Mouse (Mus musculus): ENCODE results near the gene Rhoa. TPM values are rescaled to one million over a fixed set of nuclear protein-coding genes. Genes with fewer than 3 reads are reported as not detected.

The Rhoa gene
- polyA plus RNA-seq, 1 experiment from 2014 or later = 240 TPM

DNA sequence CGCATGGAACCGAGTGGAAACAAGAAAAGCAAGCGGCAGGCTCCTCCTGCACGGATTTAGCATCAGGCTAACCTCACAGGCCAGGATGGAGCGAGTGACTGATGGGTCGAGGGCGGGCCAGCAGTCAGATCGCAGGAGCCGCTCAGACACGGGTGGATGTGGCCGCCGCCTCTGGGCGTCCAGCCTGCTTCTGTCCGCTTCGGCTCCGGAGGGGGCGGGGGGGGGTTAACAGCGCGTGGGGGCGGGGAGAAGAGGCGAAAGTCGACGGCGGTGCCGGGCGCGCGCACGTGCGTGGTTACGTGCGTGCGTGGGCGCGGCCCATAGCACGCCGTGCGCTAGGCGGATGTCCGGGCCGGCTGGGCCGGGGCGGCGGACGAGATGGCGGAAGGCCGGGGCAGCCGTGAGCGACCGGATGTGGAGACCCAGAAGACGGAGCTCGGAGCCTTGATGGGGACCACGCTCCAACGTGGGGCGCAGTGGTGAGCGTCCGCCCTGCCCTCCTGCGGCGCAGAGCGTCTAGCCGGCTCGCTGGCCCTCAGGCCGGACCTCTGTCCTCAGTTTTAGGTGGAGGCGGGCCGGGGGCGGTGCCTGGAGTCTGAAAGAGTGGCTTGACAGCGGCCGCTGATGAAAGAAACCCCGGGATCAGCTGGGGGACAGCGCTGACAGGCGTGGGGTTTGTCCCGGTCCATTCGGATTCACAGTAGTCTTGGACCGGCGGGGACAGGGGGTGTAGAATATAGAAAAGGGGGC lies 41.8 kb downstream of the Rhoa start, which contains the start of gene Usp4:
Gene Usp4 (plus strand): TSS at position 314 of the 750 bp plus-strand sequence.
- no peaks in the 10 kb centered on the region for H3K27me3 ChIP-seq (replicated peaks; ENCODE audit: low read depth, poor library complexity, severe bottlenecking)
- WGBS = under 1% methylated on average over 75 of the region's 75 CpGs
- H3K4me1 ChIP-seq = peaks cover 21% of the 10 kb centered on the region
- H3K36me3 ChIP-seq (replicated peaks) = peaks cover 35% of the 10 kb centered on the region
- H3K9me3 ChIP-seq = no peaks in the 10 kb centered on the region
- DNase-seq (ENCODE audit: low spot score) = peak; percentile 94
- H3K4me3 ChIP-seq = peak within 1 kb of the TSS; percentile 88
- H3K27ac ChIP-seq (replicated peaks) = peak within 1 kb of the TSS; percentile 96

DNA sequence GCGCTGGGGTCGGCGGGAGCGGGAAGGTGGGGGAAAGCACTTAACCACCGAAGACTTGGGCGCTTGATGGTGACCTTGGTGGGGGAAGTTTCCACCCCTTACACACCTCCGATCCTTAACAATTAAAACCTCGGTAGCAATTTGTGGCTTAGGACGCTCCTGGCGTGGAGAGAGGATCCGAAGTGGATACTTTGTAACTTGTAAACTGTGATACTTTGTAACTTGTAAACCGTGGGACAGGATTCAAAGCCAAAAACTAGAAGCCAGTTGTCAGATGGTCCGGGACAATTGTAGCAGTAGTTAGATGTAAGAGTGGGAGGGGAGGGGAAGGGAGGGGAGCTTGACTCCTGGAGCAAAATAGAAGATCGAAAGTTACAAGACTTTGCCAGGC lies 42.4 kb downstream of the Rhoa start:
- WGBS = 9% methylated on average over 14 of the region's 14 CpGs
- Histone ChIP-seq H3K27ac (replicated peaks) (peak overlapping the region; percentile 96), H3K4me1 (peaks cover 21% of the 10 kb centered on the region), H3K36me3 (replicated peaks) (peaks cover 41% of the 10 kb centered on the region), H3K9me3 (no peaks in the 10 kb centered on the region), H3K27me3 (replicated peaks; ENCODE audit: low read depth, poor library complexity, severe bottlenecking) (no peaks in the 10 kb centered on the region), H3K4me3 (peak overlapping the region; percentile 88)
- DNase-seq (ENCODE audit: low spot score) = no peak

DNA sequence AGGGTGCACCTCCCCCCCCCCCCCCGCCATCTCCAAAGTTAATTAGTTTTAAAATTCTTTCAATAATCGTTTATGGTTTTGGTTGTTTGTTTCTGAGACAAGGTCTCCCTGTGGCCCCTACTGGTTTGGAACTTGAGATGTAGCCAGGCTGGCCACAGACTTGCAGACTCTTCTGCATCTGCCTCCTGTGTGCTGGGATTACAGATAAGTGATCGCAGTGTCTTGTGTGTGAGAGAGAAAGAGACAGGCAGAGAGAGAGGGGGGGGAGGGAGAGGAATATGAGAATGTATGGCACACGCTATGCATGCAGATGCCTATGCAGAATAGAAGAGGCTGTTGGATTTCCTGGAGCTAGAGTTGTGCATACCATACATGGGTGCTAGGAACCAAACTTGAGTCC lies 43.8 kb downstream of the Rhoa start:
- 91% methylated on average over 4 of the region's 4 CpGs for WGBS
- Histone ChIP-seq H3K4me3 (no peak overlapping the region; the same call in 1 of the 2 replicates), H3K36me3 (replicated peaks) (peaks cover 55% of the 10 kb centered on the region), H3K27me3 (replicated peaks; ENCODE audit: low read depth, poor library complexity, severe bottlenecking) (no peaks in the 10 kb centered on the region), H3K4me1 (peaks cover 21% of the 10 kb centered on the region), H3K27ac (replicated peaks) (no peak overlapping the region), H3K9me3 (no peaks in the 10 kb centered on the region)
- DNase-seq (ENCODE audit: low spot score) = no peak

DNA sequence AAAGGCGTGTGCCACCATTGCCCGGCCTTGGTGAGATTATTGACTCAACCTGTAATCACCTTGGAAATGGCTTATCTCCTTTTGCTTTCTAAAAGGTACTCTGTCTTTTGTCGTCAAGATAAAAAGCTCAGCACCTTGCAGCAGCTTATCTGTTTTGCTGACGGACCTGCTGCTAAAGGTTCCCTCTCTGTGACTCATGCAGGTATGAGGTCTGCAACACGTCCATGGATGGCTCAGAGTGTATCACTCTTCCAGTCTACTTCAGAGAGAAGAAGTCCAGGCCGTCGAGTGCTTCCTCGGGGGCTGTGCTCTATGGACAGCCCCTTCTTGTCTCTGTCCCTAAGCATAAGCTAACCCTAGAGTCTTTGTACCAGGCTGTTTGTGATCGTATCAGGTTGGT lies 72.3 kb downstream of the Rhoa start:
- Histone ChIP-seq H3K27ac (replicated peaks) (no peak overlapping the region), H3K4me1 (no peaks in the 10 kb centered on the region), H3K36me3 (replicated peaks) (peaks cover 99% of the 10 kb centered on the region), H3K9me3 (no peaks in the 10 kb centered on the region), H3K27me3 (replicated peaks; ENCODE audit: low read depth, poor library complexity, severe bottlenecking) (no peaks in the 10 kb centered on the region), H3K4me3 (no peak overlapping the region)
- WGBS = 92% methylated on average over 9 of the region's 9 CpGs
- DNase-seq (ENCODE audit: low spot score) = no peak

DNA sequence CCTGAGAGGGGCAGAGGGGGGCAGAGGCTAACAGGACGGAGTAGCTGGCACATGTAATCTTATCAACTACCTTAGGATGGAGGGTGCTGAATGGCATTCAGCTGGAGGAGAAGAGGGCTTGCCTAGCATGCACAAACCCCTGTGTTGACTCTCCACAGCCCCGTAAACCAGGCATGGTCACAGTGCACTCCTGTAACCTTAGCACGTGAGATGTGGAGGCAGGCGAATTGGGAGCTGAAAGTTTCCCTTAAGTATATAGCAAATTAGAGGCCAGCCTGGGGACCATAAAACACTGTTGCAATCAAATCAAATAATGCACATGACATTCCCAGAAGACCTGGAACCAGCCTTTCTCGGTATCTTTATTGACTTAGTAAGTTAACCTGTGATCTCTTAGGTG lies 72.8 kb downstream of the Rhoa start:
- WGBS = 91% methylated on average over 5 of the region's 5 CpGs
- peaks cover 99% of the 10 kb centered on the region for H3K36me3 ChIP-seq (replicated peaks)
- H3K27me3 ChIP-seq (replicated peaks; ENCODE audit: low read depth, poor library complexity, severe bottlenecking) = no peaks in the 10 kb centered on the region
- no peak overlapping the region for H3K4me3 ChIP-seq
- H3K27ac ChIP-seq (replicated peaks) = no peak overlapping the region
- no peak for DNase-seq (ENCODE audit: low spot score)
- H3K4me1 ChIP-seq = no peaks in the 10 kb centered on the region
- H3K9me3 ChIP-seq = no peaks in the 10 kb centered on the region

DNA sequence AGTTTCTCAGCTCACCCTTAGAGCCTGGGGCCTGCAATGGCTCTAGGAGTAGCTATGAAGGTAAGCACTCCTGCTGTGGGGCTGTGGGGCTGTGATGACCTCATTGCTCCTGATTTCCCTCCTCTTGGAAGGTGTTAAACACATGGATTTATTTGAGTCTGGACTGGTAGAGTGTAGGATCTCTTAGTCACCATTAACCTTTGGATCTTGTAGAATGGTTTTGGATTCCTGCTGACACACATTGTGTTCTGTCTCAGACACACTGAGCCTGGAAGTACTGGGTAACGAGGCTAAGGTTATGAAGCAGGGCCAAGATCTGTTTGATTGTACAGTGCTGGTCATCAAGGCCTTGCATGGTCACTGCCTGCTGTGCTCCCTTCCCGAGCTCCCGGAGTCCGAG lies 73.4 kb downstream of the Rhoa start:
- H3K27ac ChIP-seq (replicated peaks) = no peak overlapping the region
- no peaks in the 10 kb centered on the region for H3K27me3 ChIP-seq (replicated peaks; ENCODE audit: low read depth, poor library complexity, severe bottlenecking)
- DNase-seq (ENCODE audit: low spot score) = no peak
- 87% methylated on average over 4 of the region's 4 CpGs for WGBS
- no peaks in the 10 kb centered on the region for H3K4me1 ChIP-seq
- no peak overlapping the region for H3K4me3 ChIP-seq
- peaks cover 99% of the 10 kb centered on the region for H3K36me3 ChIP-seq (replicated peaks)
- no peaks in the 10 kb centered on the region for H3K9me3 ChIP-seq

DNA sequence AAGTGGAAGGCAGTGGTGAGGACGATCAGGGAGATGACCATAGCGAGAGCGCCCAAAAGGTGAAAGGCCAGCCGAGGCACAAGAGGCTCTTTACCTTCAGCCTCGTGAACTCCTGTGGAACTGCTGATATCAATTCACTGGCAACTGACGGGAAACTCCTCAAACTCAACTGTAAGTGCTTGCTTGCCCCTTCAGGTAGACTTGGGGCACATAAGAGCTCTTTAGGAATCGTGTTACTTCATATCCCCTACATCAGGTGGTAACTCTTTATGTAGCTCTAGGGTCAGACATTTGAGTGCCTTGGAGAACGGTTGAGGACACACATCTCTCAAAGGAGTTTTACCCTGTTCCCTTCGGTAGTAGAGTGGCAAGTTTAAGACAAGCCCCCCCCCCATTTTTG lies 75.5 kb downstream of the Rhoa start:
- Histone ChIP-seq H3K27ac (replicated peaks) (no peak overlapping the region), H3K4me1 (no peaks in the 10 kb centered on the region), H3K27me3 (replicated peaks; ENCODE audit: low read depth, poor library complexity, severe bottlenecking) (no peaks in the 10 kb centered on the region), H3K9me3 (no peaks in the 10 kb centered on the region), H3K4me3 (no peak overlapping the region), H3K36me3 (replicated peaks) (peaks cover 98% of the 10 kb centered on the region)
- no peak for DNase-seq (ENCODE audit: low spot score)
- 92% methylated on average over 9 of the region's 9 CpGs for WGBS

DNA sequence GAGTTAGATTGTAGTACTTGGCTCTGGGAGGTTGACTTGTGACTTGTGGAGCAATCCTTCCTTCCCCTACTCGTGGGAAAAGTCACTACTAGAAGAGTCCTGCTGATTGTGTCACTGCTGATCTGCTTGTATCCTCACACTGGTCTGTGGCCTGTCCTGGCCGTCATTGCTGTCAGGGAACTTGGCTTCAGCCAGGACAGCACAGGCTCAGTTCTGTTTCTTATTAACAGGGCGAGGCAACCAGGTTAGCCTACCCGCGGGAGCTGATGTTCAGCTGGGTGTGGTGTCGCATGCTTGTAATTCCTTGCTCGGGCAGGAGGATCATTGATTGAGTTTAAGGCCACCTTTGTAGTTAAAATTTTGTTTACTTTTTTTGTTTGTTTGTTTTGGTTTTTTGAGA lies 79.1 kb downstream of the Rhoa start:
- no peak for DNase-seq (ENCODE audit: low spot score)
- H3K4me3 ChIP-seq = no peak overlapping the region
- peaks cover 98% of the 10 kb centered on the region for H3K36me3 ChIP-seq (replicated peaks)
- H3K27ac ChIP-seq (replicated peaks) = no peak overlapping the region
- no peaks in the 10 kb centered on the region for H3K4me1 ChIP-seq
- H3K27me3 ChIP-seq (replicated peaks; ENCODE audit: low read depth, poor library complexity, severe bottlenecking) = no peaks in the 10 kb centered on the region
- WGBS = 63% methylated on average over 7 of the region's 7 CpGs
- H3K9me3 ChIP-seq = no peaks in the 10 kb centered on the region

DNA sequence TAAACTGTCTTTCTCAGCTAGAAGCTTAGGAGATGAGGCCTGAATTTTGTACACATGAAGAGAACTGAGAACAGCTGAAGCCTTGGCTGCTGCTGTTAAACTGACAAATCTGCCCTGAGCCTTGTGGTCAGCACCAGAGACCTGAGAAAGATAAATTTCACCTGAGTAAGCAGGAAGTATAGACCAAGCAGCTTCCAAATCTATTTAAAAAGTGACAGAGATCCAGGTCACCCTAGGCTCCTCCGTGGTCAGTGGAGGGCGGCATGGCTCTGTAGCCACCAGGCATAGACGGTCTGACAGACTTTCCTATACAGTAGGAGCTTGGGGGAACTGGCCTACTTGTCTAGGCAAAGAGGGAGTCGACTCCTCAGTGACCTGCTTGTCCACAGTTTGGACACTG lies 80.9 kb downstream of the Rhoa start:
- 90% methylated on average over 4 of the region's 4 CpGs for WGBS
- no peak for DNase-seq (ENCODE audit: low spot score)
- Histone ChIP-seq H3K9me3 (no peaks in the 10 kb centered on the region), H3K27me3 (replicated peaks; ENCODE audit: low read depth, poor library complexity, severe bottlenecking) (no peaks in the 10 kb centered on the region), H3K4me1 (no peaks in the 10 kb centered on the region), H3K4me3 (no peak overlapping the region), H3K36me3 (replicated peaks) (peaks cover 97% of the 10 kb centered on the region), H3K27ac (replicated peaks) (no peak overlapping the region)

Other genes with a start within 250 kb of the Rhoa start
- 0.43 and 0.69 TPM in 2 replicates for gene Mst1, start 225.7 kb upstream of the Rhoa start, polyA plus RNA-seq (2016; fragmentation: Nextera tagmentation; extraction: Ambion mirVana)
- 32.7 and 34.1 TPM in 2 replicates for gene Rnf123, start 222.8 kb upstream of the Rhoa start, polyA plus RNA-seq (2016; fragmentation: Nextera tagmentation; extraction: Ambion mirVana)
- 68.3 and 72.8 TPM in 2 replicates for gene Apeh, start 211.5 kb upstream of the Rhoa start, polyA plus RNA-seq (2016; fragmentation: Nextera tagmentation; extraction: Ambion mirVana)
- gene Bsn, start 115.7 kb upstream of the Rhoa start, polyA plus RNA-seq (2016; fragmentation: Nextera tagmentation; extraction: Ambion mirVana) = 1.4 and 1.7 TPM in 2 replicates
- gene Dag1, start 42.2 kb upstream of the Rhoa start, polyA plus RNA-seq (2016; fragmentation: Nextera tagmentation; extraction: Ambion mirVana) = 70.1 and 73.9 TPM in 2 replicates
- 38.3 and 39.3 TPM in 2 replicates for gene Nicn1, start 15.7 kb upstream of the Rhoa start, polyA plus RNA-seq (2016; fragmentation: Nextera tagmentation; extraction: Ambion mirVana)
- gene Amt, start 9.3 kb upstream of the Rhoa start, polyA plus RNA-seq (2016; fragmentation: Nextera tagmentation; extraction: Ambion mirVana) = 35.9 and 40.8 TPM in 2 replicates
- 14.4 and 14.7 TPM in 2 replicates for gene Tcta, start within 50 bp of the Rhoa start, polyA plus RNA-seq (2016; fragmentation: Nextera tagmentation; extraction: Ambion mirVana)
- gene Gpx1, start 32.8 kb downstream of the Rhoa start, polyA plus RNA-seq (2016; fragmentation: Nextera tagmentation; extraction: Ambion mirVana) = 810 and 843 TPM in 2 replicates
- 127 and 133 TPM in 2 replicates for gene Usp4, start 41.7 kb downstream of the Rhoa start, polyA plus RNA-seq (2016; fragmentation: Nextera tagmentation; extraction: Ambion mirVana)
- gene 1700102P08Rik, start 86.7 kb downstream of the Rhoa start, polyA plus RNA-seq (2016; fragmentation: Nextera tagmentation; extraction: Ambion mirVana) = 0.67 and 1.0 TPM in 2 replicates
- 0.93 and 1.1 TPM in 2 replicates for gene Ccdc36, start 122.4 kb downstream of the Rhoa start, polyA plus RNA-seq (2016; fragmentation: Nextera tagmentation; extraction: Ambion mirVana)
- not detected in 2 replicates for gene BC048562, start 130.4 kb downstream of the Rhoa start, polyA plus RNA-seq (2016; fragmentation: Nextera tagmentation; extraction: Ambion mirVana)
- gene Ccdc71, start 154.4 kb downstream of the Rhoa start, polyA plus RNA-seq (2016; fragmentation: Nextera tagmentation; extraction: Ambion mirVana) = 56.6 and 57.5 TPM in 2 replicates
- gene Klhdc8b, start 155.5 kb downstream of the Rhoa start, polyA plus RNA-seq (2016; fragmentation: Nextera tagmentation; extraction: Ambion mirVana) = 21.6 and 24.2 TPM in 2 replicates
- gene Lamb2, start 173.6 kb downstream of the Rhoa start, polyA plus RNA-seq (2016; fragmentation: Nextera tagmentation; extraction: Ambion mirVana) = 33.2 and 33.5 TPM in 2 replicates
- 84.7 and 93.7 TPM in 2 replicates for gene Usp19, start 184.5 kb downstream of the Rhoa start, polyA plus RNA-seq (2016; fragmentation: Nextera tagmentation; extraction: Ambion mirVana)
- 118 and 119 TPM in 2 replicates for gene Qars, start 201.6 kb downstream of the Rhoa start, polyA plus RNA-seq (2016; fragmentation: Nextera tagmentation; extraction: Ambion mirVana)
- gene Qrich1, start 210.7 kb downstream of the Rhoa start, polyA plus RNA-seq (2016; fragmentation: Nextera tagmentation; extraction: Ambion mirVana) = 167 and 168 TPM in 2 replicates

Measured in embryonic facial prominence, embryonic 10.5 days (tissue).